Mouse (Mus musculus) ES-E14 (cell line): ENCODE measurements at regions not wholly inside any gene's neighbourhood (a gene's known extent, or its start where the extent isn't known, plus 50 kb on each side); places are given as distances from the start of the nearest gene placed in this dataset.

Experiments used
- CHD2 ChIP-seq: IDR thresholded peaks from 2 replicates; pipeline ENCODE4 v1.6.1; 2014; ENCODE audit warnings: mild to moderate bottlenecking, low read depth, low read length, inconsistent platforms
- HCFC1 ChIP-seq: IDR thresholded peaks from 2 replicates; pipeline ENCODE4 v1.6.1; 2012; ENCODE audit warnings: low read length, inconsistent platforms, borderline replicate concordance; ENCODE audit not compliant: insufficient read depth
- ZC3H11A ChIP-seq: IDR thresholded peaks from 2 replicates; pipeline ENCODE4 v1.6.1; 2012; ENCODE audit warnings: low read depth, mild to moderate bottlenecking, inconsistent platforms, low read length, borderline replicate concordance

- TF ChIP-seq ZC3H11A (no peak), CHD2 (no peak), HCFC1 (no peak)
Observed at GRCm38 (mm10) chr13:101095057-101095831, 262.0 kb upstream of the Slc30a5 start.
